Mouse (Mus musculus): ENCODE results near the gene Plxnd1. TPM values are rescaled to one million over a fixed set of nuclear protein-coding genes. Genes with fewer than 3 reads are reported as not detected.
A peak's percentile ranks its signal among the peaks of the same experiment; 100 is the strongest.

The Plxnd1 gene
- polyA plus RNA-seq, 1 experiment: 28.4 TPM

DNA sequence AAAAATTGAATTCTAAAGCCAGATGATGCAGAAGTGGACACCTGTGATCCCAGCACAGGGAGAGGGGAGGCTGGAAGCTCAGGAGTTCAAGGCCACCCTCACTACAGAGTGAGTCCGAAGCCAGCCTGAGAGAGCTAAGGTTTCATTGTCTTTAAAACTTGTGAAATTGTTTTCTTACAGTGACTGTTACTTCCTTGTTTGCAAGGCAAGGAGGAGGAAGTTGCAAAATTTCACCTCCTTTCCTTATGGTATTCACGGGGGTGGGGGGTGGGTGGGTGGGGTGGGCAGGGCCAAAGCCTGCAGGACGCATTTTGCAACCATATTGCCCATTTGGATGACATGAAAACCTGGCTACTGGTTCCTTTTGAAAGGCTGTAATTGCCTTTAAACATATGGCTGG lies 18.9 kb upstream of the Plxnd1 start:
- Histone ChIP-seq H3K4me3 (ENCODE audit: insufficient read depth, low read length) (no peak overlapping the region), H3K27ac (ENCODE audit: insufficient read depth, low read length) (no peak overlapping the region), H3K4me1 (ENCODE audit: control insufficient read depth, insufficient read depth, low read length) (no peaks in the 10 kb centered on the region)
- TF ChIP-seq POLR2A (IDR thresholded peaks at IDR 0.05; ENCODE audit: low read depth, low read length) (no peak), CTCF (IDR thresholded peaks at IDR 0.05; ENCODE audit: borderline replicate concordance, insufficient read depth, low read length) (no peak)

DNA sequence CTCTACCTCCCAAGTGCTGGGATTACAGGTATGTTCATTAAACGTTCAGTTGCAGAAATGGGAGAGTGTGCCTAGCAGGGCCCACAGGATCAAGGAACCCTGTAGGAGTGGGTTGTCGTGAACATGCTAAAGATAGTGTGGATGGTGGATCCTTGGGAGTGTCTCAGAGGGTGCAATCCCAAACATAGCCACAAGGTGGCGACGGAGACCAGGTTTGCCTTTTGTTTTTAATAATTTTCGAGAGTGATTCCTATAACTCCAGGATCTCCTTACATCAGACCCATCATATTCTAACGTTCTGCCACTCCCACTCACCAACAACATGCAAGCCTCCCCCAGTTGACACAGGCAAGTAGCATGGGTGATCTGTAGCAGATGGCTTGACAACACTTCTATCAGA lies 15.7 kb upstream of the Plxnd1 start:
- no peak overlapping the region for H3K27ac ChIP-seq (ENCODE audit: insufficient read depth, low read length)
- no peaks in the 10 kb centered on the region for H3K4me1 ChIP-seq (ENCODE audit: control insufficient read depth, insufficient read depth, low read length)
- no peak overlapping the region for H3K4me3 ChIP-seq (ENCODE audit: insufficient read depth, low read length)
- TF ChIP-seq POLR2A (IDR thresholded peaks at IDR 0.05; ENCODE audit: low read depth, low read length) (no peak), CTCF (IDR thresholded peaks at IDR 0.05; ENCODE audit: borderline replicate concordance, insufficient read depth, low read length) (peak; percentile 67; the same call in 1 of the 2 replicates)

DNA sequence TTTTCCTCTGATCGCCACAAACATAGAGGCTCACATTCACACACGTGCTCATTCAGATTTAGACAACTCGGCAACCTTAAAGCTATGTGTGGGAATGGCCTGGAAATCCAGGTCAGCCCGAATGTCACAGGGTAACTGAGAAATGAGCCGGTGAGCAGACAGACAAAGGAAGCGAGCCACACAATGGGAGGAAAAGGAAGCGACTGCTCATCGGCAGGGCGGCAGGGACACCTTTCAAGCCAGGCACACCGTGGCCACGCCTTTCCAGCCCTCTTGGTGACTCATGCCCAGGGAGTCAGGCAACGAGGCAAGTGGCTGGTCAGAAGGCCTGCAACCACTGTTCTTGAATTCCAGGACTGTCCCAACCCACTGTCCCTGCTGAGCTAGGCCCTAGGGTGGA lies 14.6 kb upstream of the Plxnd1 start:
- H3K27ac ChIP-seq (ENCODE audit: insufficient read depth, low read length): no peak overlapping the region
- TF ChIP-seq CTCF (IDR thresholded peaks at IDR 0.05; ENCODE audit: borderline replicate concordance, insufficient read depth, low read length): no peak
- no peak for TF ChIP-seq POLR2A (IDR thresholded peaks at IDR 0.05; ENCODE audit: low read depth, low read length)
- no peak overlapping the region for H3K4me3 ChIP-seq (ENCODE audit: insufficient read depth, low read length)
- no peaks in the 10 kb centered on the region for H3K4me1 ChIP-seq (ENCODE audit: control insufficient read depth, insufficient read depth, low read length)

DNA sequence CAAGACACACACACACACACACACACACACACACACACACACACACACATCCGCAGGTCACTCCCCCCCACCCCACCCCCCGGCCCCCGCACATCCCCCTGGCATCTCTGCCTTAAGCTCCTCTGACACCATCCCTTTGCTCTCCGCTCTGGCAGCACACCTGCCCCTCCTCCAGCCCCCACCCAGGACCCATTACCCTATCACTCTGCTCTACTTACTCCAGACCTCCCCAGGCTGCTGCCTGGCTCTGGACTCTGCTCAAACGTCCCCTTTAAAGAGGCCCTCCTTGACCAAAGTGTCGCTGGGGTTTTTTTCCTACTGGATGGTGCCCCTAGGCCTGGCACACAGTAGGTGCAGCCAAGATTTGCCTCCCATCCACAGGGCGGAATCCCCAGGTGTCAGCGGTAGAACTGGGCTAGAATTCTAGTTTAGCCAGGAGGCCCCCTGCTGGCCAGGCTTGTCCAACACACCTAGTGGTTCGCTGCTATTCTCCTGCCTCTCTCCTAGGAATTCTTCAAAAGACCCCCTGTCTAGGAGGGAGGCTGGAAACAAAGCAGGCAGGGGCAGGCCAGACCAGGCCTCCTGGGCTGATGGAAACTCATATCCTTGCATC lies 12.9 kb upstream of the Plxnd1 start:
- H3K27ac ChIP-seq (ENCODE audit: insufficient read depth, low read length): no peak overlapping the region
- no peak overlapping the region for H3K4me3 ChIP-seq (ENCODE audit: insufficient read depth, low read length)
- H3K4me1 ChIP-seq (ENCODE audit: control insufficient read depth, insufficient read depth, low read length): peaks cover 5% of the 10 kb centered on the region
- TF ChIP-seq CTCF (IDR thresholded peaks at IDR 0.05; ENCODE audit: borderline replicate concordance, insufficient read depth, low read length) (0 out of 2 replicates have a peak, but pooled peaks have one; percentile 55), POLR2A (IDR thresholded peaks at IDR 0.05; ENCODE audit: low read depth, low read length) (no peak)

DNA sequence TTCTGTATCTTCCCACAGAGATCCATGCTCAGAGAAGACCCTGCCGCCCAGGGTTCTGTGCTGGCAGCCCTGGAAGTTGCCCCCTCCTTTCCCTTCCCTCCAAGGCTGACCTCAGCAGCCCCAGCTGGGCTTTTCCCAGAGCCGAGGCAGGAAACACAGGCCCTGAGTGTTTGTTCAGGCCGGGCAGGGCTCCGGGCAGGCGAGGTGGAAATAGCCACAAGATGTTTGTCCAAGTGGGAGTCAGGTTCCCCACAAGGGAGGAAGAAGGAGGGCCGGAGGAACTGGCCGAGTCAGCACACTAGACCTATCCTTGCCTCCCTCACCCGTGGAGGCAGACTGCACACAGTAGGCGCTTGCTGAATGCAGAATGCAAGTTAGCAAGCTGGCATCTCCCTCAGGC lies 11.9 kb upstream of the Plxnd1 start:
- Histone ChIP-seq H3K27ac (ENCODE audit: insufficient read depth, low read length) (no peak overlapping the region), H3K4me3 (ENCODE audit: insufficient read depth, low read length) (no peak overlapping the region), H3K4me1 (ENCODE audit: control insufficient read depth, insufficient read depth, low read length) (peaks cover 5% of the 10 kb centered on the region)
- no peak for TF ChIP-seq POLR2A (IDR thresholded peaks at IDR 0.05; ENCODE audit: low read depth, low read length)
- TF ChIP-seq CTCF (IDR thresholded peaks at IDR 0.05; ENCODE audit: borderline replicate concordance, insufficient read depth, low read length): no peak

DNA sequence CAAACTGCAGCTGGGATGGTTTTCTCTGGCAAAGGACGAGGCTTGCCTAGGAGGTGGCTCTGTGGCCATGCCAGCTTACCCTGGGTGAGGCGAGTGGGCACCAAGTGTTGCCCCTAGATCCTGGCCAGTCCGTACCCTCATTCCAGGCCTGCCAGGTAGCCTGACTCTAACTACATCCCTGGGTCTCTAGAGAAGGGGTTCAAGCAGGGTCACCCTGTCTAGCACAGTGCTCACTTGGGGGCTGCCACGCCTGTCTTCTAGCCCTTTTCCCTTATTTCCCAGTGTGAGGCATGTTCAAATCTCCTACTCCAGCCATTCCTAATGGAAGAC lies 11.1 kb upstream of the Plxnd1 start:
- peaks cover 5% of the 10 kb centered on the region for H3K4me1 ChIP-seq (ENCODE audit: control insufficient read depth, insufficient read depth, low read length)
- TF ChIP-seq CTCF (IDR thresholded peaks at IDR 0.05; ENCODE audit: borderline replicate concordance, insufficient read depth, low read length) (no peak), POLR2A (IDR thresholded peaks at IDR 0.05; ENCODE audit: low read depth, low read length) (no peak)
- no peak overlapping the region for H3K27ac ChIP-seq (ENCODE audit: insufficient read depth, low read length)
- H3K4me3 ChIP-seq (ENCODE audit: insufficient read depth, low read length): no peak overlapping the region

DNA sequence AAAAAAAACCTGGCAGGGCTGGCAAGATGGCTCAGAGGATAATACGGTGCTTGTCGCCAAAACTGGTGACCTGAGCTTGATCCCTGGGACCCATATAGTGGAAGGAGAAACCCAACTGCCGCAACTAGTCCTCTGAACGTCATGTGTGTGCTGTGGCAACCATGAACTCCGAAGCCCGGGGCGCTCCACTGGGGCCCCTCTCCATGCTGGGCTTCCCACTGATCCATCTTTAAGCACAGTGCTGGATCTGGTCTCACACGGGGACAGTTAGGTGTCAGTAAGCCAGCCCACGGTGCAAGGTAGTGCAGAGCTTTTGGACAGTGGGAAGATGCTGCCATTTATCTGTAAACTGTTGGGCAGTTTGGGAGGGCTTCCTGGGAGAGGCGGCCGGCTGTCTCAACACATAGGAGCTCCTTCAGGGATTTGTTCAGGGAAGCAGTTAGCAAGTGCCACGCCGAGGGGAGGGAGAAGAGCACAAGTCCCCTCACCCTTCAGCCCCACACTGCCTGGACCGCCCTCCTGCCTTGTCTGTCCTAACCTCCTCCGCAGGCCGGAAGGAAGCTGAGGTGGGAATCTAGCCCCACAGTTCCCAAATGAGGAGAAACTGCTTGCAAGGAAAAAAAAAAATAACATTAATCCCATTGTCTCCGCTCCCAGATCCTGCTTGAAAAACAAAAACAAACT lies 10.6 kb upstream of the Plxnd1 start:
- Histone ChIP-seq H3K4me3 (ENCODE audit: insufficient read depth, low read length) (no peak overlapping the region), H3K27ac (ENCODE audit: insufficient read depth, low read length) (no peak overlapping the region)
- TF ChIP-seq POLR2A (IDR thresholded peaks at IDR 0.05; ENCODE audit: low read depth, low read length) (no peak), CTCF (IDR thresholded peaks at IDR 0.05; ENCODE audit: borderline replicate concordance, insufficient read depth, low read length) (no peak)

DNA sequence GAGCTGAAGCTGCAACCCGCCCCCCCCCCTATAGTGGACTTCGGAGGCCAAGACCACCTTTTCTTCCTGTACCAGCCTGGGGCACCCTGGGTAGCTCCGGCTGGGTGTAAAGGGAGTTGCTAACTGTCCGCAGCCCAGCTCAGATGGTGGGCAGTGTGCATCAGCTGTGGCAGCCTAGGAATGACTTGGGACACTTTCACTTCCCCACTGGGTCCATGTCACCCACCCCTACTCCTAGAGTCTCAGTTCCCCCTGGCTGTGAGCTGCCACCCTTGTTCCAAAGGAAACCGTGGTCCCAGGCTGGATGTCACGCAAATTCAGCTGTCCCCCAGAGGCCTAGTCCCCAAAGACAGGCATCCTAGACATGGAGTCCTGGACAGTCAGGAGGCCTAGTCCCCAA lies 9.9 kb upstream of the Plxnd1 start:
- H3K27ac ChIP-seq (ENCODE audit: insufficient read depth, low read length): no peak overlapping the region
- TF ChIP-seq CTCF (IDR thresholded peaks at IDR 0.05; ENCODE audit: borderline replicate concordance, insufficient read depth, low read length) (no peak), POLR2A (IDR thresholded peaks at IDR 0.05; ENCODE audit: low read depth, low read length) (no peak)

More for the DNA sequence above, 10.6 kb upstream of the Plxnd1 start:
- H3K4me1 ChIP-seq (ENCODE audit: control insufficient read depth, insufficient read depth, low read length): peaks cover 5% of the 10 kb centered on the region

DNA sequence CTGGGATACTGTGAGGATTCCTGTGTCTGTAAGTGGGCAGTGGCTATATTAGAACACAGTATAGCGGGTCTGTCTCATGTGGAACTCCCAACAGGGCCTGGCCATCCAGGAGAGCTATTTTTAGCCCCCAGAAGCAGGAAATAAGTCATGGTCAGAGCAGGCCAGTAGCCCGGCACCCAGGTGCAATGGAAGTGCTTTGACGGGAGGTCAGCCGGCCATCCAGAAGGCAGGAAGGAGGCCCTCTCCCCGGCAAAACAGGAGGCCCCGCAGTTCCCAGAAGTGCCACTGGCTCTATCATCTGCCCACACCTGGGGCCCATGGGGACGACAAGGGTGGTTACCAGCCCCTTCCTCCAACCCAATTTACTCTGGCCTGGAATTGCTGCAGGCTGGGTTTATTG lies 9.3 kb upstream of the Plxnd1 start:
- peaks cover 5% of the 10 kb centered on the region for H3K4me1 ChIP-seq (ENCODE audit: control insufficient read depth, insufficient read depth, low read length)
- H3K4me3 ChIP-seq (ENCODE audit: insufficient read depth, low read length): no peak overlapping the region
- TF ChIP-seq CTCF (IDR thresholded peaks at IDR 0.05; ENCODE audit: borderline replicate concordance, insufficient read depth, low read length) (no peak), POLR2A (IDR thresholded peaks at IDR 0.05; ENCODE audit: low read depth, low read length) (no peak)
- no peak overlapping the region for H3K27ac ChIP-seq (ENCODE audit: insufficient read depth, low read length)

More for the DNA sequence above, 9.9 kb upstream of the Plxnd1 start:
- Histone ChIP-seq H3K4me1 (ENCODE audit: control insufficient read depth, insufficient read depth, low read length) (peaks cover 5% of the 10 kb centered on the region), H3K4me3 (ENCODE audit: insufficient read depth, low read length) (no peak overlapping the region)

DNA sequence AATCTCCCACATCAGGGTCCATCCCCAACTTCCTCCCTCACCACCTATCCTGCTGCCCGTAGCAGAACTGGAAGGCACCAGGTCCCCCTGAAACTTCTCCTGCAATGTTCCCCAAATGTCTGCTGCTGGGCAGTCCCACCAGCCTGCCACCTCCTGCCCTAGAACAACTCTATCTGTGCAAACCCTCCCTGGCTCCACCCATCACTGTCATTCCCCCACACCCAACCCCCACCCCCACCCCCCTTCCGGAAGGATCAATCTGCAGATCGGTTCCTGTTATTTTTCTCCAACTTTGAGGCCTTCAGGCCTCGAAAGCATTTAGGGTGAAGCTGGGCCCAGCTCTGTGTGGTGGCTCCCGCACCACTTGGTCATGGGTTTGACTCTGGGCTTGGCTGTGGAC lies 8.7 kb upstream of the Plxnd1 start:
- H3K4me1 ChIP-seq (ENCODE audit: control insufficient read depth, insufficient read depth, low read length): peaks cover 5% of the 10 kb centered on the region
- H3K27ac ChIP-seq (ENCODE audit: insufficient read depth, low read length): no peak overlapping the region
- H3K4me3 ChIP-seq (ENCODE audit: insufficient read depth, low read length): no peak overlapping the region
- TF ChIP-seq POLR2A (IDR thresholded peaks at IDR 0.05; ENCODE audit: low read depth, low read length) (no peak), CTCF (IDR thresholded peaks at IDR 0.05; ENCODE audit: borderline replicate concordance, insufficient read depth, low read length) (no peak)
